Mouse (Mus musculus) right cerebral cortex, adult 18-20 months (tissue): ENCODE measurements around the gene Ago3.
A peak's percentile ranks its signal among the peaks of the same experiment; 100 is the strongest.

Experiments used
- DNase-seq: peaks from one replicate; pipeline ENCODE4 v3.0.0; 2022; ENCODE audit warnings: mixed read lengths

Ago3 gene

DNA sequence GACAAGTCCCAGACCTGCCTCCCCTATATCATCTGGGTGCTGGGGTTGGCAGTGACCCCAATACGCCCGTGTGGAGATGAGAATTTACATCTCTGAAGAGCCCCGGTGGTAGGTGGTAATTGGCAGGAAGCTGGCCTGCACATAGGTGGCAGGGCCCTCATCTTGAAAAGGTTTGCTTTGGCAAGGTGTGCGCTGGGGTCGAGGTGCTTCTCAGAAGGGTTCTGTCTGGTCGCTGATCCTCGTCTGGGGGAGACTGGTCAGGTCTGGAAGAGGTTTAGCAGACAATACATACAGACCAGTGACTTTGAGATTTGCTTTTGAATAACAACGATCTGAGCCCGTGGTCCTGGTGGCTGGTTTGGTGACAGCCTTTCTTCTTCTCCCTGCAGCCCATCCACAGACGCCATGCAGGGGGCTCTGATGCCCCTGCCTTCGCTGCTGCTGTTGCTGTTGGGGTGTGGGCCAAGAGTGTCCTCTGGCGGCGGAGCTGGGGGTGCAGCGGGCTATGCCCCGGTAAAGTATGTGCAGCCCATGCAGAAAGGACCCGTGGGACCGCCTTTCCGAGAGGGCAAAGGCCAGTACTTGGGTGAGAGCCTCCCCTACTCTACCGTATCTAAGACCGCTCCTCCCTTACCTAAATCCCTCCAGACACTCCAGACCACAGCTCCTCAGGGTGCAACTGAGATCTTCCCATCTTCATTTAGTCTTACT is 120.0 kb downstream of the Ago3 start:
- no peak for DNase-seq

DNA sequence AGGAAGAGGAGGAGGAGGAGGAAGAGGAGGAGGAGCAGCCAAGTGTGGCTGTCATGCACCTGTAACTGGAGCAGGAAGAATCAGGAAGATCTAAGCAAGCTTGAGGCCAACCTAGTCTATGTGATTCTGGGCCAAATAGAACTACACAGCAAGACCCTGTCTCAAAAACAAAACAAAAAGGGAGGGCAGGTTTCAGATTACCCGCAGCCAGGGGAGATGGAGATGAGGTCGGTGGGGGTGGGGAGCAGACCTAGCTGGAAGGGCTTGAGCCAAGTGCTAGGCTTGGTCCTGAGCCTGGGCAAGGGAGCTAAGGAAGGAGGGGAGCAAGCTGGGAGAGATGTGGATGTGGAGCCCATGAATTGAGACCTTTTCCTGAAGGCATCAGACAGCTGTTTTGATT is 122.5 kb downstream of the Ago3 start:
- no peak for DNase-seq

DNA sequence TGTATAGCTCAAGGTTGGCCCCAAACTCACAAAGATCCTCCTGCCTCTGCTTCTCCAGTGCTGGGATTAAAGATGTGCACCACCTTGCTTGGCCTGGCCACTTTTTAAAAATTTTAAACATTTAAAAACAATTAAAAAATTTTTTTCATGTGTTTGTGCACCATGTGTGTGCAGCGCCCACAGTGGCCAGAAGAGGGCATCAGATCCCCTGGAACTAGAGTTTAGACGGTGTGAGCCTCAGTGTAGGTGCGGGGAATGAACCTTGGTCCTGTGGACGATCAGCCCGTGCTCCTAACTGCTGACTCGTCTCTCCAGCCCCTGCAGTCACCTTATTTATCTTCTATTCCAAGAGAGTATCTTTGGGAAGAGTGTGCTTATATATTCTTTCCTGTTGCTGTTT is 123.3 kb downstream of the Ago3 start:
- no peak for DNase-seq

DNA sequence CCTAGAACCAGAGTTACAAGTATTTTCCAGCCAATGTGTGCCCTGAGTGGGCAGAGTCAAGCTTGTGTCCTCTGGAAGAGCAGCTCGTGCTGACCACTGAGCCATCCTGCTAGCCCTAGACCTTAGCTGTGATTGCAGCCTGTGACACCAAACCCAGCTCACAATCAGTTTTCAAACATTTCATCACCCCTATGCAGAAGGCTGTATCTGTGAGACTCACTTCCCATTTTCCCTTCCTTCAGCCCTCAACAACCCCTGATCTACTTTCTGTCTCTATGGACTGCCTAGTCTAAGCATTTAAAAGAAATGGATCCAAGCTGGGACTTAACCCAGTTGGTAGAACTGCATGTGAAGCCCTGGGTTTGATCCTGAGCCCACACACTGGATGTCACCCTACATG is 123.9 kb downstream of the Ago3 start:
- no peak for DNase-seq

DNA sequence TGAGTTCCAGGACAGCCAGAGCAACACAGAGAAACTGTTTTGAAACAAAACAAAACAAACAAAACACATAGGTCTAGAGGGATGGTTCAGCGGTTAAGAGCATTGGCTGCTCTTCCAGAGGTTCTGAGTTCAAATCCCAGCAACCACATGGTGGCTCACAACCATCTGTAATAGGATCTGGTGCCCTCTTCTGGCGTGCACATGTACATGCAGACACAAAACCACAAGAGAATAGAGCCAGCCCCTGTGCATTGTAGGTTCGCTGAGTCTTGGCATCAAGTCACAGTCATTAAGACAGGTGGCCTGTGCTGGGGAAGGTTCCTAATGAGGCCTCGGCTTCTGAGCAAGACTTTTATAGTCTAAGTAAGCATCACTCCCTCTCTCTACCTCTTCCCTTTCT is 125.5 kb downstream of the Ago3 start:
- no peak for DNase-seq

DNA sequence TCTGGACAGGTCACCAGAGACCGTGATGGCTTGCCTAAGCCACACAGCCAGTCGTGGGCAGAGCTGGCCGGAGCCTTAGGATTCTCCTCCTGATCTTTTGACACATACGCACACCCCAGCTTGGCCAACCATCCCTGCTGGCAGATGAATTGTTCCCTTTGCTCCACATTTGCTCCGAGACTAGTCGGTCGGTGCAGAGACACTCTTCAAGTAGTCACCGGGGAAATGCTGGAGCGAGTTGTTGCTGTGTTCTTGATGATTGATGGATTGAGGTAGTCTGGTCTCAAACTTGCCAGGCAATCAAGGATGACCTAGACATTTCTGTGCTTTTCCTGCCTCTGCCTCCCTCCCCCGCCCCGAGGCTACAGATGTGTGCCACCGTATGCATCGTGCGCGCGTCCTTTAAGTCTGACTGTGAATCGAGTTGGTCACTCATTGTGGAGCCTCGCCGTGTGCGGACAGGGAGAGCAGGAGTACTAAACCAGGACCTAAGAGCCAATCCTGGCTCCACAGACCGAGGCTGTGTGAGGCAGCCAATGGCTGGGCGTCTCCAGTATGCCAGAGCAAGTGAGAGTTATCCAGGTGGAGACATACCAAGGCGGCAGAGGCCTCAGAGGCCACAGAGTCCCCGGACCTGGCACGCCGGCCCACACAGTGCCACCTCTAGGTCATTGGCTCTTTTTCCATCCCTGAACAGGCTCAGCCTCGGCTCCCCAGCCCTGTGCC is 127.6 kb downstream of the Ago3 start:
- no peak for DNase-seq

DNA sequence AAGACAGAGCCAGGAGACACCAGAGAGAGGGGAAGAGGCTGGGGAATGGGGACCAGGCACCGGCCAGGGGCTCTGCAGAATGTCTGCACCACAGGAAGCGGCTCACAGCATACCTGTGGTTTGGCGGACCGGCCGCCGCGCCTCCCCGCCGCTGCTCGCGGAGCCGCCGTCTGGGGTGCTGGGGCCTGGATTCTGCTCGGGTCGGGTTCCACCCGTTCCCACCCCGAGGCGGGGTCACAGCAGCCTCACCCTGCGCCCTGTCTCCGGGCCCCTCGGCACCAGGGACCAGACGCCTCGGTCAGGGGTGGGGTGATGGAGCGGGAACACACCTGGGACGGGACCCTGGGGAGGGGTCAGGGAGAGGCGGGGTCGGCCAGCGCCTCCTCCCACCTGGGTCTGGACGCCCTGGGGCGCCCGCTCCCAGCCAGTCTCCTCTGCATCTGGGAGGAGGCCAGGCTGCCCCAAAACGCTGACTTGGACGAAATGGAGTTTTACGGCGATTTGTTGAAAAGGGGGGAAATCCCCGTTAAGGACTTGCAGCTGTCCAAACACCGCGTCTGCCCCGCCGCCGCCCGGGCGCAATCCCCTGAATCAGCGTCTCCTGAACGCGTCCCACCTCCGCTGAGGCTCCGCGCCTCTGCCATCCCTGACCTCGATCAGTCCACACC is 128.3 kb downstream of the Ago3 start:
- no peak for DNase-seq

DNA sequence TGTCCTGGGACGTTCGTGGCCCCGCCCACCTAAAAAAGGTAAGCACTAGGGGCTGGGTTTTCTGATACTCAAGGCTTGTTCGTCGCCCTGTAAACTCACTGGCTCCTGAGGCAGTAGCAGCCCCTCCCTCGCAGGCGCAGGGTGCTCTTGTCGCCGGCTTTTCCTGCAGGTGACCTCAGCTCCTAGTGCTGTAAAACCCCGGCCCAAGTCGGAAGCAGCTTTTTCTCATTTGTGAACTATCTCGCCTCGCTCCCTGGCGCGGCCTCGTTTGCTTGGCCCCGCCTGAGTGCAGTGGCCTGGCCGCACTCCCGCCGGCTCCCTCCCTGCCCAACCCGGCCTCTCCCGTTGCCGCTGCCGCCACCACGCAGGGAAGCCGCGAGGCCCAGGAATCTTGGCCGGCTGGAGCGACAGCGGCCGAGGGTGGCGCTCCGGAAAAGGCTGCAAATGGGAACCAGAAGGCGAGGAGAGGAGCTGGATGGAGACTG is 132.7 kb downstream of the Ago3 start:
- DNase-seq = peak; percentile 43

DNA sequence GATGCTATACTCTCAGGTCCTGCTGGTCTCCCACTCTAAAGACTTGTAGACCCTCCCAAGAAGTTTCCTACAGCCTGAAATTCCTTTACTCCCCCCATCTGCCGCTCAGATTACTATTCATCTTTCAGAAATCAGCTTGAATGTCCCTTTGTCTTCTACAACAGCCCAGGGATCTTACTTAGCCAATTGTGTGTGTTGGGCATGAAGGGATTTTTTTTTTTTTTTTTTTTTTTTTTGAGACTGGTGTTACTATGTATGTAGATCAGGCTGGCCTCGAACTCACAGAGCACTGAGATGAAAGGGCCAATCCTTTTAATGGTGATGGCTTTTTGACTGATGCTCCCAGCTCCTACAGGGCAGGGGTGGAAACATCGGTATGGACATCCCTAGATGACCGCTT is 133.4 kb downstream of the Ago3 start:
- no peak for DNase-seq

DNA sequence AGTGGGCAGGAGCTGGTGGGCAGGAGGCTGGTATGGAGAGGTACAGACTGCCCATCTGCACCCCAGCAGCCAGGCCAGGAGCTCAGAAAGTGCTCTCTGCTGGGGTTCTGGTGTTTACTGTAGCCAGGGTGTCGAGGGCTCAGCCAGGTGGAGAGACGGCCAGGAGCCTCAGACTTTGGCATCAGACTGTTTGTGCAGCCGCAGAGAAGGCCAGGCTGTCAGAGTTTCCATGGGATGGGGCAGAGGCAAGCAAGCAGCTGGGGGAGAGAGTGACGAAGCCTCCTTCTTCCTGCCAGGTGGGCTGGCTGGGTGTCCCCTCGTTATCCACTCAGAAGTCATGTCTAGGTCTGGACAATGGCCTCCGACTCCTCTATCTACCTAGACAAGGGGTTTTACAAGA is 134.2 kb downstream of the Ago3 start:
- DNase-seq = no peak

DNA sequence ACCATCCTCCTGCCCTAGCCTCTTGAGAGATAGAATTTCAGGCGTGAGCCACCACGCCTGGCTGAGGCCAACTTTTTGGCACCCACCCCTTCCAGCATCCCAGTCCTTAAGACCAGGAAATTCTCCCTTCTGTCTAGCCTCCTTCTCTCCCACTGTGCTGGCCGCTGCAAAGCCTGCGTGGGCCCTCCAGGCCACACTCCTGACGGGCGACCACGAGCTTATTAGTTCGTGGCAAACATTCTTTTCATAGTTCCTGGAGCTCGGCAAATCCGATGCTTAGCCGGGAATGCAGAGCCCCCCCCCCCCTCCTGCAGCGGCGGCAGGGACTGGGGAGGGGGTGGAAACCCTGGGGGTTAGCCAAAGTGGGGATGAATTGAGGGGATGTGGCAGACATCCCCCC is 138.2 kb downstream of the Ago3 start:
- no peak for DNase-seq

DNA sequence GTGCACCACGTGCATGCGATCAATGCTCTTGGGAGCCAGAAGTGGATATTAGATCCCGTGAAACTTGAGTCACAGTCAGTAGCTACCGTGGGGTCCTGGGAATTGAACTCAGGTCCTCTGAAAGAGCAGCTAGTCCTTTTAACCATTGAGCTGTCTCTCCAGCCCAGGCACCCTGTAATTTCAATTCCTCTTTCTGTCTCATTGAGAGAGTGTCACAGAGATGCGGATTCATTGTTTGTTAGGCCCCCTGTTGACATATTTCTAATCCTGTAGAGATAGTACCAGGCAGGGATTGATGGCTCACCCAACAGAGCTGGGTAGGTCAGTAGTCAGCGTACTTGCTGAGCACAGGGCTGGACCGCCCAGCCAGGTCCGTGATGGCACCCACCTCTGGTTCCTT is 139.0 kb downstream of the Ago3 start:
- DNase-seq = no peak

DNA sequence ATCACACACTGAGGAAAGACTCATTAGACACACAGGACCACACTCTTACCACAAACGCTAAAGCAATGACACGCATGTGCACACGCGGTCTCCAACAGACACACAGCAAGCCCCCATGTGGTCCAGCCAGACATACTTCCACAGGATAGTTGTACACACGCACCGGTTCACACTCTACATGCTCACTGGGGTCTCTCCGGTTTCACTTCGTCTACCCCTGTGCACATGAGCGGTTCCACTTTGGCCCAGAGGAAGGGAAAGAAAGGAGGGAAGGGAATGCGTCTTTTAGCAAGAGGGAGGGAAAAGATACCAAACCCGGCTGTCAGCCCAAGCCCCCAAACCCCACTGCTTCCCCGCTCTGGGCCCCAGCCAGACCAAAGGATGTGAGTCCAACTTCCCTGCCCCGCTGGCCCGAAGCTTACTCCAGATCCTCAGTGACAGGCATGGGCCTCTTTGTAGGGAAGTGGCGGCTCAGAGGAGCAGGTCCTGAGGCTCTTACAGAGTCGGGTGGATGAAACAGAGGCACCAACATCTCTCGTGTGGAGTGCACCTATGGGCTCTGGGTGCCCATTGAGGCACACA is 141.2 kb downstream of the Ago3 start:
- no peak for DNase-seq

DNA sequence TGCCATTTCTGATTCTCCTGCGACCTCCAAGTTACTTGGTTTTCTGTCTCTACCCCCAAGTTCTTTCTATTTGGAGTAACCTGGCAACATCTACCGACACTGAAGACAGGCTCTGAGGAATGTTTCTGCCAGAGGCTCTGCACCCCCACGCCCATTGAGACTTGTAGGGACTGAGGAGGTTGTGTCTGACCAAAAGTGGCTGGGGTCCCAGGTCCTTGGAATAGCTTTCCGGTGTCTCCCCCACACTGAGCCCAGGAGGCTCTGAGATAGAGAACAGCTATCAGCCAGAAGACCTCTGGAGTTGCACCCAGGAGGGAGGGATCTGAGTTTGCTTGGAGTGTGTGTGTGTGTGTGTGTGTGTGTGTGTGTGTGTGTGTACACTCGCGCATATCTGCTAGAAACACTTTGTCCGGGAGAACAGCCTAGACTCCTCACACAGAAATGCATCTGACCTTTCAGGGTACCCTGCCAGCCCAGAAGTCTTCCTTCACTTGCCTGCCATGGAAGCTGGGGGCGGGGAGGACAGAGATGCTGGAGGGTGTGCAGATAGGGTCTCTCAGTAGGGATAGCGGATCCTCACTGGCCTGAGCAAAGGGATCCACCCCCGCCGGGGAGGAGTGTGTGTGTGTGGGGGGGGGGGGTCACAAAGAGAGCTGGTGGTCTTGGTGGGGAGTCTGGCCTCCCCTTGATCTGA is 141.9 kb downstream of the Ago3 start:
- DNase-seq = no peak

DNA sequence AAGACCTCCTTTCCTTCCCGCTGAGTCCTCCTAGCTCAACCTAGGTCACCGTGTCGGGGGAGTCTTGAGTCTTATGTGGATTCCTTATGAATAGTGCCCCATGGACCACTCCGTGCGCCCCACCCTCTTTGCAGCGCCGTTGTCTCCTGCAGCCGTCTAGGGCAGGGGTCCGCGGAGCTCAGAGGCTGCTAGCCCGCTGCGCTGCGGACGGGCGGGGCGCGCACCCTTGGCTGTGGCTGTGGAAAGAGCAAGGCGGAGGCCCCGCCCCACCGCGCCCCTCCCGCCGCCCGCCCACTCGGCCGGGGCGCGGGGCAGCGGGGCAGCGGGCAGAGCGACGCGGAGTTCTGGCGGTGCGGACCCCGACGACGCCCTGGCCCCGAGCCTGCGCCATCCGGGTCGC is 142.9 kb downstream of the Ago3 start, which contains the start of gene Col8a2:
Gene Col8a2 (plus strand): TSS at position 302 of the 400 bp plus-strand sequence.
- DNase-seq = no peak

DNA sequence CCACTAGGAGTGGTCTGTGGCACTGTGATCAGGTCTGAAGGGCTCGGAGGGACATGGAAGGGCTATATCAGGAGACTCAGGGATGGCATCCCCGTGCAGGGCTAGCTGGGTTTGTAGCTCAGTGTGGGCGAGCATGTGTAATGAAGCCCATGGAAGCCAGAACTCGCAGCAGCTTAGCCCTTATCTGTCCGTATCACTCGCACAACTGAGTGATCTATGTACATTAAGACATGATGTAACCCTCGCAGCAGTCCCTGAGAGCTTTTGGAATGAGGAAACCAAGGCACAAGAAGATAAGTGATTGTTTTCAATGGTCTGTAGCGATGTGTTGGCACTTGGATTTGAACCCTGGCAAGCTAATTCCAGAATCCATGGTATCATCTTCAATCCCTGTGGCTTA is 145.8 kb downstream of the Ago3 start:
- no peak for DNase-seq

DNA sequence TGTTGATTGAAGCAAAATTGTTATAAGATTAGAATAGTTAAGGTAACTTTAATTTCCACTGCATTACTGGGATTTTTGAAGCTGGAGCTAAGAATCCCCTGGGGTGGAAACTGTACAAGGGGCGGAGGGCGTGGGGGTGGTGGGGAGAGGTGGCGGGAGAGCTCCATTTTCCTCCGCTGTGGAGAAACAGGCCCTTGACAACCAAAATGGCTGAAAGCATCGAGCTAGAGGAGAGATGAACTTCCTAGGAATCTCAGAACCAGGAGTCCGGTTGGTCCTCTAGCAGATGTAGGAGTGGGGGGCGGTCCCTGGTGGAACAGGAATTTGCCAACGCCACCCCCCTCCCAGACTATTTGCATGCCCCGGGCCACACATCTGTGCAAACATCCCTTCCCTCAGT is 147.7 kb downstream of the Ago3 start:
- no peak for DNase-seq
